Mouse (Mus musculus): ENCODE measurements around the gene Cep350. TPM values are rescaled to one million over a fixed set of nuclear protein-coding genes. Genes with fewer than 3 reads are reported as not detected.

Gene Cep350
- total RNA-seq, 2 experiments from 2014 or later = 41.6 to 51.8 TPM

- ATAC-seq (replicated peaks; ENCODE audit: low FRiP score, low TSS enrichment, poor library complexity, severe bottlenecking) = peak; percentile 94
These were observed 160.2 kb downstream of the Cep350 start, which contains the start of gene Qsox1 for GRCm38 (mm10) chr1:155812581-155813499. Gene Qsox1 (minus strand): TSS chr1:155812889.

- peak; percentile 3; the same call in 1 of the 2 replicates for ATAC-seq (replicated peaks; ENCODE audit: low FRiP score, low TSS enrichment, poor library complexity, severe bottlenecking)
These were observed 161.0 kb downstream of the Cep350 start for GRCm38 (mm10) chr1:155811995-155812580.

DNA sequence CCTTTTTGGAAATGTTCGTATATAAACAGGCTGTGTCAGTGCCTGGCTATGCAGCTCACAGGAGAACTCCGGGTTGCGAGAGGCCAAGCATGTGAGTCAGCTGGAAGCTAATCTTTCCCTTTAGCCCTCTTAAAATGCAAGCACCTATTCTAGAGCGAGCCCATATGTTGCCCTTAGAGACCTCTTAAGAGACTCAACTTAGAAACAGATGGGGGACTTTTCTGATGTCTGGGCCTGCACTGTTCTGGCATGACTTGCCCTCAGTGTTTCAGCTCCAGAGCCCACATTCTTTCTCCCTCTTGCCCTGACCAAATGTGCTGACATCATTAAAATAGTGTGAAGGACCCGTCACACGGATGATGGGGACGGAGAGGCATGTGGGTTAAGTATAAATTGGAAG is 162.4 kb downstream of the Cep350 start:
- no peak for ATAC-seq (replicated peaks; ENCODE audit: low FRiP score, low TSS enrichment, poor library complexity, severe bottlenecking)

GRCm38 (mm10) chr1:155809706-155810442 is 163.2 kb downstream of the Cep350 start:
- no peak for ATAC-seq (replicated peaks; ENCODE audit: low FRiP score, low TSS enrichment, poor library complexity, severe bottlenecking)

DNA sequence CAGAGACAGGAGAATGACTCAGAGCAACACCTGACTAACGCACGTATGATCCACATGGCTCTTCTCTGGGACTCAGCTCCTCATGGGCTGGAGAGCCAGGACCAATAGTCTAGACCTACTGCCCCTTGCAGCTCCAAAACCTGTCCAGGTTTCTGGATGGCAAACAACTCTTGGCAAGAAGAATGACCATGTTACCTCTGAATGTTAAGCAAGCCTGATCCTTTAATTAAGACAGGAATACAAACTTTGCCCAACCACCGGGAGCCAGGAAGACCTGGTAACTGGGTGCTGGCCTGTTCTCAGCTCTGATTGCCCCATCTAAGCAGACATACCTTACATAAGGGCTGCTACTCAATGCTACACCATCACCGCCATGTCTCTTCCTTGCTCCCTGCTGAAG is 164.8 kb downstream of the Cep350 start:
- no peak for ATAC-seq (replicated peaks; ENCODE audit: low FRiP score, low TSS enrichment, poor library complexity, severe bottlenecking)

DNA sequence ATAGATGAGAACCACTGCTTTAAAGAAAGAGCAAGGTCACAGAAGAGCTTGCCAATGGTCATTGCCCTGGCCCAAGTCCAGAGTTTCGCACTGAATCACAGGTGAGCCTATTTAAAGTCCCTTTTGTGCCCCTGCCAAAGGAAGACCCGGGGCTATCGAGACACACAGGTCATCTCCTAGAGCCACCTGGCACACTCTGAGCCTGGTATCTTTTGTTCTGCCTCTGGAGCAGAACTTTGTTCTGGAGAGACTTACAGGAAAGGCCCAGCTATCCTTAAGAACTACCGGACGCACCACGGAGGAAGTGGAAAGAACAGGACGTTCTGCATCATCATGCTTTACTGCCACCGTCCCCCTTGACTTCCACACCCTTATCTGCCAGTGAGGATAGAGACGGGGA is 167.4 kb downstream of the Cep350 start:
- ATAC-seq (replicated peaks; ENCODE audit: low FRiP score, low TSS enrichment, poor library complexity, severe bottlenecking) = no peak

GRCm38 (mm10) chr1:155801014-155801991 is 171.8 kb downstream of the Cep350 start:
- no peak for ATAC-seq (replicated peaks; ENCODE audit: low FRiP score, low TSS enrichment, poor library complexity, severe bottlenecking)

DNA sequence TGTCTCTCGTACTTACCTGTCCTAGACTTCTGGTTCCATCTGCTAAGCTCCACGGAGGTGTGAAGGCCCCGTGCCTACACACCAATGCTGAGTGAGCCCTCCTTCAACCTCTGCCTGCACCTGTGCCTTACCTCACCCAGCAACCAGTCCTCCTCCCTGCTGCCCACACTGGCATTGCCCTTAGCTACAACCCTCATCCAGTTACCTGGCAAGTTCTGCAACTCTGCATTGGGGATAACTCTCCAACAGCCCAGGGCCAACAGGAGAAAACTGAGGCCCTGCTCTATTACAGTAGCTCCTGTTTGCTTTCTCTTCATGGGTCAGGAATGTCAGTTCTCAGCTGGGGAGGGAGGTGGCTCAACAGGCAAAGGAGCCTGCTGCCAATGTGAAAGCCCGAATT is 175.1 kb downstream of the Cep350 start:
- ATAC-seq (replicated peaks; ENCODE audit: low FRiP score, low TSS enrichment, poor library complexity, severe bottlenecking) = no peak

GRCm38 (mm10) chr1:155797425-155797824 is 175.6 kb downstream of the Cep350 start:
- 0 out of 2 replicates have a peak, but pooled peaks have one; percentile 17 for ATAC-seq (replicated peaks; ENCODE audit: low FRiP score, low TSS enrichment, poor library complexity, severe bottlenecking)

DNA sequence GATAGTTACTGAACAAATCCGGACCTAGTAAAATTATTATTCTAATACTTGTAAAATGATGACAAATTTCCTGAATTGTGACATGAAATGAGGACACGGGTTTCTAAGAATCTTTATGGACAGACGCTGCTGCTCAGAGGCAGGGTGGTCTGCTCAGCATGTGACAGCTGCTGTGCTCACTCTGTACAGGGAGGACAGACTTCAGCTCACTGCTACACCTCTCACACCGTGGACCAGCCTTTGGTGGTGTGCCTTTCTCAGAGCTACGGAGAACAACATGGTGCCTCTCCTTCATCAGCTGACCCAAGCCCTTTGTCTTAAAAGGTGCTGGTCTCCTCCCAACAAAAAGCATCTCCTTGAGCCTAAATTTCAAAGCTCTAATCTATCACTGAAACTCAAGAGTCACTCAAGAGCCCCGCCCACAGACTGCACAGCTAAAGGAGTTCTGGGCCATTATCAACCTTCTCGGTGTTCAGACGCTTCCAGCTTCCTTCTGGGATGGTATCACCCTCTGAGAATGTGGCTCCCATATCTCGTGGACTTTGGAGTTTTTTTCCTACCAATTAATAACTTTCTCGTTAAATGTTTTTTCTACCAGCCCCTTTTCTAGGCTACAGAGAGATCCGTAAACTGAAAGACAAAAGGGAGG is 176.2 kb downstream of the Cep350 start:
- peak; percentile 47 for ATAC-seq (replicated peaks; ENCODE audit: low FRiP score, low TSS enrichment, poor library complexity, severe bottlenecking)

GRCm38 (mm10) chr1:155795791-155796233 is 177.2 kb downstream of the Cep350 start:
- peak; percentile 29; the same call in 1 of the 2 replicates for ATAC-seq (replicated peaks; ENCODE audit: low FRiP score, low TSS enrichment, poor library complexity, severe bottlenecking)

Other genes starting within 250 kb of the Cep350 start
- gene Lhx4, start 221.6 kb downstream of the Cep350 start, total RNA-seq (2014; fragmentation: Nextera tagmentation) = not detected in 2 replicates
- gene Lhx4, start 221.6 kb downstream of the Cep350 start, total RNA-seq (2017) = not detected in 2 replicates
- 16.5 and 16.6 TPM in 2 replicates for gene Qsox1, start 160.4 kb downstream of the Cep350 start, total RNA-seq (2014; fragmentation: Nextera tagmentation)
- gene Qsox1, start 160.4 kb downstream of the Cep350 start, total RNA-seq (2017) = 22.4 and 32.0 TPM in 2 replicates
- 85.3 and 102 TPM in 2 replicates for gene Tor1aip2, start 62.1 kb upstream of the Cep350 start, total RNA-seq (2014; fragmentation: Nextera tagmentation)
- 69.9 and 77.6 TPM in 2 replicates for gene Tor1aip2, start 62.1 kb upstream of the Cep350 start, total RNA-seq (2017)
- gene Tor1aip1, start 63.2 kb upstream of the Cep350 start, total RNA-seq (2014; fragmentation: Nextera tagmentation) = 45.5 and 53.1 TPM in 2 replicates
- 22.6 and 26.2 TPM in 2 replicates for gene Tor1aip1, start 63.2 kb upstream of the Cep350 start, total RNA-seq (2017)
- gene Fam163a, start 231.8 kb upstream of the Cep350 start, total RNA-seq (2014; fragmentation: Nextera tagmentation) = not detected in 2 replicates
- gene Fam163a, start 231.8 kb upstream of the Cep350 start, total RNA-seq (2017) = 0.30 TPM in 1 of 2 replicates, not detected in the other